Mouse (Mus musculus) E14TG2a.4 (cell line): ENCODE measurements around the gene Syk.

ENCODE experiments used
- CTCF ChIP-seq: conservative IDR thresholded peaks from 2 replicates; pipeline ENCODE4 v1.5.1; 2014; ENCODE audit warnings: low read length
- NANOG ChIP-seq: IDR thresholded peaks from 2 replicates; pipeline ENCODE4 v1.6.1; 2014; ENCODE audit warnings: borderline replicate concordance, low read length, mixed read lengths
- POU5F1 ChIP-seq: IDR thresholded peaks from 2 replicates; pipeline ENCODE4 v1.6.1; 2014; ENCODE audit warnings: low read length, borderline replicate concordance

DNA sequence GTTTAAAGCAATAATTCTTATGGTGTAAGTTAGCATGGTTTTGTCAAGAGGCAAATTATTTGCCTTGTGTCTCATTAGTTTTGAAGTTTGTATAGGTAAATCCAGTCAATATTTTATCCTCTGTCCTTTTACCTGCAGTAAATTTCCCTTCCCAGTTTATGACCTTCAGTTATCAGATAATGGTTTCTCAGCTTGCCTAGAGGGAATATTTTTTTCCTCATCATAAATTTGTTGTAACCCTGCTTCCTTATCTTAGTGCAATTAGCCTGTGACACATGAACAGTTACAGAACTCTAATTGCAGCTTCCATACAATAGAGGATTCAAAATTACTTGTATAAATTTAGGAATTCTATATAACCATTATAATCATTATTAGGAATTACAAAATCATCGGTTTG, 25.0 kb downstream of the Syk start:
- TF ChIP-seq CTCF (no peak), POU5F1 (no peak), NANOG (no peak)
